Mouse (Mus musculus): Measurements from ENCODE around the gene Ifnb1. TPM values are rescaled to one million over a fixed set of nuclear protein-coding genes. Genes with fewer than 3 reads are reported as not detected.

Gene Ifnb1
- polyA plus RNA-seq, 1 experiment from 2014 or later = not detected

GRCm38 (mm10) chr4:88535742-88536141, 13.2 kb upstream of the Ifnb1 start:
- ATAC-seq (ENCODE audit: insufficient read depth, low FRiP score) = no peak

GRCm38 (mm10) chr4:88534903-88535302, 12.3 kb upstream of the Ifnb1 start:
- no peak overlapping the region for H3K4me2 ChIP-seq (ENCODE audit: low read depth, low read length)
- H3K4me3 ChIP-seq (replicated peaks; ENCODE audit: low read length) = no peak overlapping the region
- H3K9ac ChIP-seq (ENCODE audit: low read length) = no peak overlapping the region
- H3K4me1 ChIP-seq (ENCODE audit: control insufficient read depth, insufficient read depth, low read length) = 0 out of 2 replicates have a peak, but pooled peaks cover 4% of the 10 kb centered on the region
- no peaks in the 10 kb centered on the region for H3K27me3 ChIP-seq (ENCODE audit: control insufficient read depth, insufficient read depth, low read length)
- H3K36me3 ChIP-seq (ENCODE audit: control insufficient read depth, insufficient read depth, low read length) = no peaks in the 10 kb centered on the region
- ATAC-seq (ENCODE audit: insufficient read depth, low FRiP score) = no peak
- 78% methylated on average over 1 of the region's 1 CpGs for WGBS
- H3K9me3 ChIP-seq (replicated peaks; ENCODE audit: control insufficient read depth, low read length) = no peaks in the 10 kb centered on the region
- no peak overlapping the region for H3K27ac ChIP-seq (ENCODE audit: low read length)

More at GRCm38 (mm10) chr4:88535742-88536141, 13.2 kb upstream of the Ifnb1 start:
- Histone ChIP-seq H3K36me3 (ENCODE audit: control insufficient read depth, insufficient read depth, low read length) (no peaks in the 10 kb centered on the region), H3K9me3 (replicated peaks; ENCODE audit: control insufficient read depth, low read length) (no peaks in the 10 kb centered on the region), H3K4me1 (ENCODE audit: control insufficient read depth, insufficient read depth, low read length) (0 out of 2 replicates have a peak, but pooled peaks cover 4% of the 10 kb centered on the region), H3K9ac (ENCODE audit: low read length) (no peak overlapping the region), H3K4me3 (replicated peaks; ENCODE audit: low read length) (no peak overlapping the region), H3K27ac (ENCODE audit: low read length) (no peak overlapping the region), H3K4me2 (ENCODE audit: low read depth, low read length) (no peak overlapping the region), H3K27me3 (ENCODE audit: control insufficient read depth, insufficient read depth, low read length) (no peaks in the 10 kb centered on the region)
- WGBS = 84% methylated on average over 1 of the region's 1 CpGs

GRCm38 (mm10) chr4:88533499-88533898, 10.9 kb upstream of the Ifnb1 start:
- WGBS = 89% methylated on average over 2 of the region's 2 CpGs
- 0 out of 2 replicates have a peak, but pooled peaks cover 4% of the 10 kb centered on the region for H3K4me1 ChIP-seq (ENCODE audit: control insufficient read depth, insufficient read depth, low read length)

GRCm38 (mm10) chr4:88530892-88531291, 8.3 kb upstream of the Ifnb1 start:
- ATAC-seq (ENCODE audit: insufficient read depth, low FRiP score) = no peak
- no peaks in the 10 kb centered on the region for H3K9me3 ChIP-seq (replicated peaks; ENCODE audit: control insufficient read depth, low read length)
- no peaks in the 10 kb centered on the region for H3K4me1 ChIP-seq (ENCODE audit: control insufficient read depth, insufficient read depth, low read length)
- WGBS = 62% methylated on average over 2 of the region's 2 CpGs
- no peak overlapping the region for H3K27ac ChIP-seq (ENCODE audit: low read length)
- H3K9ac ChIP-seq (ENCODE audit: low read length) = no peak overlapping the region
- no peak overlapping the region for H3K4me3 ChIP-seq (replicated peaks; ENCODE audit: low read length)
- H3K27me3 ChIP-seq (ENCODE audit: control insufficient read depth, insufficient read depth, low read length) = no peaks in the 10 kb centered on the region
- H3K4me2 ChIP-seq (ENCODE audit: low read depth, low read length) = no peak overlapping the region
- H3K36me3 ChIP-seq (ENCODE audit: control insufficient read depth, insufficient read depth, low read length) = no peaks in the 10 kb centered on the region

More at GRCm38 (mm10) chr4:88533499-88533898, 10.9 kb upstream of the Ifnb1 start:
- no peaks in the 10 kb centered on the region for H3K9me3 ChIP-seq (replicated peaks; ENCODE audit: control insufficient read depth, low read length)
- no peaks in the 10 kb centered on the region for H3K36me3 ChIP-seq (ENCODE audit: control insufficient read depth, insufficient read depth, low read length)
- H3K27me3 ChIP-seq (ENCODE audit: control insufficient read depth, insufficient read depth, low read length) = no peaks in the 10 kb centered on the region
- no peak overlapping the region for H3K4me2 ChIP-seq (ENCODE audit: low read depth, low read length)
- H3K9ac ChIP-seq (ENCODE audit: low read length) = no peak overlapping the region
- H3K4me3 ChIP-seq (replicated peaks; ENCODE audit: low read length) = no peak overlapping the region
- H3K27ac ChIP-seq (ENCODE audit: low read length) = no peak overlapping the region
- no peak for ATAC-seq (ENCODE audit: insufficient read depth, low FRiP score)

- H3K27me3 ChIP-seq (ENCODE audit: control insufficient read depth, insufficient read depth, low read length) = no peaks in the 10 kb centered on the region
- H3K9ac ChIP-seq (ENCODE audit: low read length) = no peak overlapping the region
- H3K4me3 ChIP-seq (replicated peaks; ENCODE audit: low read length) = no peak overlapping the region
- no peaks in the 10 kb centered on the region for H3K9me3 ChIP-seq (replicated peaks; ENCODE audit: control insufficient read depth, low read length)
- H3K4me2 ChIP-seq (ENCODE audit: low read depth, low read length) = no peak overlapping the region
- 70% methylated on average over 4 of the region's 4 CpGs for WGBS
- H3K36me3 ChIP-seq (ENCODE audit: control insufficient read depth, insufficient read depth, low read length) = no peaks in the 10 kb centered on the region
- no peak overlapping the region for H3K27ac ChIP-seq (ENCODE audit: low read length)
- ATAC-seq (ENCODE audit: insufficient read depth, low FRiP score) = no peak
- H3K4me1 ChIP-seq (ENCODE audit: control insufficient read depth, insufficient read depth, low read length) = no peaks in the 10 kb centered on the region
Measured at GRCm38 (mm10) chr4:88530271-88530670, 7.7 kb upstream of the Ifnb1 start.

- no peaks in the 10 kb centered on the region for H3K27me3 ChIP-seq (ENCODE audit: control insufficient read depth, insufficient read depth, low read length)
- no peak overlapping the region for H3K4me2 ChIP-seq (ENCODE audit: low read depth, low read length)
- H3K27ac ChIP-seq (ENCODE audit: low read length) = no peak overlapping the region
- no peaks in the 10 kb centered on the region for H3K9me3 ChIP-seq (replicated peaks; ENCODE audit: control insufficient read depth, low read length)
- H3K9ac ChIP-seq (ENCODE audit: low read length) = no peak overlapping the region
- H3K4me3 ChIP-seq (replicated peaks; ENCODE audit: low read length) = no peak overlapping the region
- no peak for ATAC-seq (ENCODE audit: insufficient read depth, low FRiP score)
- WGBS = 80% methylated on average over 5 of the region's 5 CpGs
- no peaks in the 10 kb centered on the region for H3K36me3 ChIP-seq (ENCODE audit: control insufficient read depth, insufficient read depth, low read length)
- H3K4me1 ChIP-seq (ENCODE audit: control insufficient read depth, insufficient read depth, low read length) = no peaks in the 10 kb centered on the region
Measured at GRCm38 (mm10) chr4:88526379-88527049, 3.9 kb upstream of the Ifnb1 start.

GRCm38 (mm10) chr4:88525393-88525792, 2.8 kb upstream of the Ifnb1 start:
- Histone ChIP-seq H3K27me3 (ENCODE audit: control insufficient read depth, insufficient read depth, low read length) (no peaks in the 10 kb centered on the region), H3K4me3 (replicated peaks; ENCODE audit: low read length) (no peak overlapping the region), H3K36me3 (ENCODE audit: control insufficient read depth, insufficient read depth, low read length) (no peaks in the 10 kb centered on the region), H3K4me2 (ENCODE audit: low read depth, low read length) (no peak overlapping the region), H3K4me1 (ENCODE audit: control insufficient read depth, insufficient read depth, low read length) (no peaks in the 10 kb centered on the region), H3K9me3 (replicated peaks; ENCODE audit: control insufficient read depth, low read length) (no peaks in the 10 kb centered on the region), H3K9ac (ENCODE audit: low read length) (no peak overlapping the region), H3K27ac (ENCODE audit: low read length) (no peak overlapping the region)
- no peak for ATAC-seq (ENCODE audit: insufficient read depth, low FRiP score)
- WGBS = 77% methylated on average over 3 of the region's 3 CpGs

- Histone ChIP-seq H3K27ac (ENCODE audit: low read length) (no peak overlapping the region), H3K4me2 (ENCODE audit: low read depth, low read length) (no peak overlapping the region), H3K9me3 (replicated peaks; ENCODE audit: control insufficient read depth, low read length) (no peaks in the 10 kb centered on the region), H3K4me1 (ENCODE audit: control insufficient read depth, insufficient read depth, low read length) (no peaks in the 10 kb centered on the region), H3K27me3 (ENCODE audit: control insufficient read depth, insufficient read depth, low read length) (no peaks in the 10 kb centered on the region), H3K9ac (ENCODE audit: low read length) (no peak overlapping the region), H3K4me3 (replicated peaks; ENCODE audit: low read length) (no peak overlapping the region), H3K36me3 (ENCODE audit: control insufficient read depth, insufficient read depth, low read length) (no peaks in the 10 kb centered on the region)
- ATAC-seq (ENCODE audit: insufficient read depth, low FRiP score) = no peak
Measured at GRCm38 (mm10) chr4:88523241-88523640, 667 bp upstream of the Ifnb1 start.

GRCm38 (mm10) chr4:88517957-88518356, 4.6 kb downstream of the Ifnb1 start:
- no peak overlapping the region for H3K27ac ChIP-seq (ENCODE audit: low read length)
- 78% methylated on average over 2 of the region's 2 CpGs for WGBS
- no peaks in the 10 kb centered on the region for H3K36me3 ChIP-seq (ENCODE audit: control insufficient read depth, insufficient read depth, low read length)
- H3K27me3 ChIP-seq (ENCODE audit: control insufficient read depth, insufficient read depth, low read length) = no peaks in the 10 kb centered on the region
- peaks cover 4% of the 10 kb centered on the region; the same call in 1 of the 2 replicates for H3K4me1 ChIP-seq (ENCODE audit: control insufficient read depth, insufficient read depth, low read length)
- H3K4me2 ChIP-seq (ENCODE audit: low read depth, low read length) = no peak overlapping the region
- H3K9me3 ChIP-seq (replicated peaks; ENCODE audit: control insufficient read depth, low read length) = no peaks in the 10 kb centered on the region
- ATAC-seq (ENCODE audit: insufficient read depth, low FRiP score) = no peak
- H3K9ac ChIP-seq (ENCODE audit: low read length) = no peak overlapping the region
- H3K4me3 ChIP-seq (replicated peaks; ENCODE audit: low read length) = no peak overlapping the region
